Mouse (Mus musculus) embryonic facial prominence, embryonic 14.5 days (tissue): ENCODE measurements around the gene Kdm4a. TPM values are rescaled to one million over a fixed set of nuclear protein-coding genes. Genes with fewer than 3 reads are reported as not detected.
A peak's percentile ranks its signal among the peaks of the same experiment; 100 is the strongest.

Source experiments
- ATAC-seq: fragments of 200-750 bp; cut with Nextera tagmentation; 2 replicates; pipeline ENCODE4 v1.8.0; 2017; ENCODE audit warnings: low read depth, moderate number of reproducible peaks, moderate TSS enrichment
- DNase-seq: peaks from one replicate; pipeline ENCODE4 v3.0.0-alpha.2; 2015; ENCODE audit warnings: low spot score
- H3K27ac ChIP-seq: fragments of 300-500 bp; sonication (generic); replicated peaks from 2 replicates; pipeline ENCODE4 v1.5.1; 2014; ENCODE audit warnings: low read depth, mild to moderate bottlenecking, low read length, moderate library complexity
- H3K27me3 ChIP-seq: fragments of 300-500 bp; sonication (generic); replicated peaks from 2 replicates; pipeline ENCODE4 v1.6.1; 2014; ENCODE audit warnings: low read length; ENCODE audit not compliant: control insufficient read depth, insufficient read depth
- H3K36me3 ChIP-seq: fragments of 300-500 bp; sonication (generic); 2 replicates; pipeline ENCODE4 v1.6.1; 2014; ENCODE audit warnings: low read length, mixed read lengths; ENCODE audit not compliant: control insufficient read depth, insufficient read depth
- H3K4me1 ChIP-seq: fragments of 300-500 bp; sonication (generic); 2 replicates; pipeline ENCODE4 v1.6.1; 2014; ENCODE audit warnings: antibody characterized with exemption, low read length; ENCODE audit not compliant: control insufficient read depth, insufficient read depth
- H3K4me2 ChIP-seq: fragments of 300-500 bp; sonication (generic); 2 replicates; pipeline ENCODE4 v1.6.1; 2014; ENCODE audit warnings: low read depth, mild to moderate bottlenecking, low read length, moderate library complexity, mixed read lengths
- H3K4me3 ChIP-seq: fragments of 300-500 bp; sonication (generic); 2 replicates; pipeline ENCODE4 v1.5.1; 2014; ENCODE audit warnings: low read depth, mild to moderate bottlenecking, low read length
- H3K9ac ChIP-seq: fragments of 300-500 bp; sonication (generic); 2 replicates; pipeline ENCODE4 v1.6.1; 2014; ENCODE audit warnings: low read depth, mild to moderate bottlenecking, low read length, moderate library complexity, mixed read lengths
- H3K9me3 ChIP-seq: fragments of 300-500 bp; sonication (generic); 2 replicates; pipeline ENCODE4 v1.6.1; 2016; ENCODE audit warnings: low read length; ENCODE audit not compliant: control insufficient read depth
- WGBS: fragments of 180-500 bp; shearing (Covaris S2); extraction: QIAGEN DNeasy Blood & Tissue Kit; methylation state at CpG from one replicate; pipeline ENCODE4 v1.1.7; 2014; 5-methylcytosine and 5-hydroxymethylcytosine counted together
- polyA plus RNA-seq: library from polyadenylated mRNA; unstranded; fragments of >200 nt; fragmentation: Nextera tagmentation; extraction: Ambion mirVana; gene quantifications from 2 replicates; pipeline ENCODE4 v1.2.1, GENCODE M21; 2014

Kdm4a gene
- polyA plus RNA-seq, 1 experiment from 2014 or later, result 35.1 TPM

DNA sequence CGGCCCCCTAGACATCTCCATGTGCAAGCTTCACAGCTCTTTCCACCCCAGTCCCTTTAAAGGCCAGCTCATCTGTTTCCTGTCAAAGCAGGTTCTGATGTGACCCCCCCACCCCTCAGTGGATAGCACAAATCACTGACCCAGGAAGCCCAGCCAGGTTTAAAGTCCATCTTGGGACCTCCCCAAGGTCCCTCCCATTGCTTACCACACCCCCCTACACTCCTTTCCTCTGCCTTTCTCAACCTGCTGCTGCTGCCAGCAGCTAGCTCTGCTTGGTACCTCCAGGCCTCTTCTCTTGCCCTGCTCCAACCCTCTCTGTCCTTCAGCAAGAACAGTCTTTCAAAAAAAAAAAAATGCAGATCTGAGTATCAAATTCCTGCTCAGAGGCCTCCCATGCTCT is 35.0 kb upstream of the Kdm4a start:
- no peak for DNase-seq

DNA sequence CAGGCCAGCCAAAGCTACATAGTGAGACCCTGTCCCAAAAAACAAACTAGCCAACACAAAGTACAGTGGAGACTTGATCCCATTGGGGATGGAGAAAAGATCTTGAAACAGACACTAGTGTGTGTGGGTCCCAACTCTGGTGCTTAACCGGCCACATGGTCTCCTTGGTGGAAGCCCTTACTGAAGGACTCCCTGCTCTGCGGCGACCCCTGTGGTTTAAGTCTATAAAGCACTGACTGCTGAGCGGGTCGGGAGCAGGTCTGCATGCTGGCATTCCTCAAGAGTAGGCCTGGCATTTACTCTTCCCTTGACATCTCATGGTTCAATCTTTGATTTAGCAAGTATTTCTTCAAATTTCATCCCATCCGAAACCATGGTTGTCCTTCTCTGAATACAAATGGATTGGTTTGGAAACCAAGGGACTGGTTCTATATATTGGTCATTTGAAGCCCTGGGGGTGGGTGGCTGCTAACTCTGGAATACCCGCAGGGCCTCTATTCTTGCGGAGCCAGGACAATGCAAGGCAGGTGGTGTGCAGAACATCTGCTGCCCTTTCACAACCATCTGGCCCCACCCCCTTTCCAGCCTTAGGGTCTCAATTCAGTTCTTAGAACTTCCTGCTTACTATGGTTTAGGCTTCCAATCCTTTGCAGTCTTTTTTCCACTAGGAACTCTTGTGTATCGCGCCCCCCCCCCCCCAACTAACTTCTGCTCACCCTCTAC is 27.2 kb upstream of the Kdm4a start:
- WGBS, result 59% methylated on average over 8 of the region's 10 CpGs
- Histone ChIP-seq H3K4me3 (no peak overlapping the region), H3K27me3 (no peaks in the 10 kb centered on the region), H3K4me2 (no peak overlapping the region), H3K36me3 (peaks cover 45% of the 10 kb centered on the region), H3K27ac (no peak overlapping the region), H3K9me3 (no peaks in the 10 kb centered on the region), H3K9ac (no peak overlapping the region), H3K4me1 (no peaks in the 10 kb centered on the region)
- DNase-seq, result peak; percentile 22
- no peak for ATAC-seq

More for the DNA sequence above, 35.0 kb upstream of the Kdm4a start:
- ATAC-seq, result no peak
- no peaks in the 10 kb centered on the region for H3K9me3 ChIP-seq
- WGBS, result 85% methylated on average over 1 of the region's 1 CpGs
- no peaks in the 10 kb centered on the region for H3K27me3 ChIP-seq
- H3K4me2 ChIP-seq, result no peak overlapping the region
- H3K4me3 ChIP-seq, result no peak overlapping the region
- no peaks in the 10 kb centered on the region for H3K4me1 ChIP-seq
- no peak overlapping the region for H3K9ac ChIP-seq
- no peak overlapping the region for H3K27ac ChIP-seq
- H3K36me3 ChIP-seq, result peaks cover 99% of the 10 kb centered on the region

DNA sequence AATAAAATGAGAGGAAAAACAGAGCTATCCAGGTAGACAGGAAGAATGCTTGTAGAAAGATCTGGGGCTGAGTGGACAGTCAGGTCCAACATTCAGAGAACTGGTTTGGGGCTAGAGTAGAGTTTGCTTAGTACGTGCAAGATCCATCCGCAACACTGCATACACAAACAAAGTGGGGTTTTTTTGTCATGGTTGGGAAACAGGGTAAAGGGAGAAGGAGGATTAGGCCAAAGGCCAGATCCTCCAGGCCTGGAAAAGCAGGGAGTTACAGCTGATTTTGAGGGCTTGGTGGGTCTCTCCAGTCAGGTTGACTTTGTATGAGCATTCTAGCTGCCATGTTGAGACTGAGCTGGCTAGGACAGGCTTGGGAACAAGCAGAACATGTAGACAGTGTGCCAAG is 26.1 kb upstream of the Kdm4a start:
- peaks cover 33% of the 10 kb centered on the region for H3K36me3 ChIP-seq
- H3K27me3 ChIP-seq, result no peaks in the 10 kb centered on the region
- ATAC-seq (no peak), DNase-seq (no peak)
- no peak overlapping the region for H3K4me3 ChIP-seq
- peak overlapping the region; percentile 13; the same call in 1 of the 2 replicates for H3K27ac ChIP-seq
- no peaks in the 10 kb centered on the region for H3K4me1 ChIP-seq
- no peaks in the 10 kb centered on the region for H3K9me3 ChIP-seq
- 69% methylated on average over 2 of the region's 2 CpGs for WGBS
- H3K4me2 ChIP-seq, result no peak overlapping the region; the same call in 1 of the 2 replicates
- H3K9ac ChIP-seq, result no peak overlapping the region

DNA sequence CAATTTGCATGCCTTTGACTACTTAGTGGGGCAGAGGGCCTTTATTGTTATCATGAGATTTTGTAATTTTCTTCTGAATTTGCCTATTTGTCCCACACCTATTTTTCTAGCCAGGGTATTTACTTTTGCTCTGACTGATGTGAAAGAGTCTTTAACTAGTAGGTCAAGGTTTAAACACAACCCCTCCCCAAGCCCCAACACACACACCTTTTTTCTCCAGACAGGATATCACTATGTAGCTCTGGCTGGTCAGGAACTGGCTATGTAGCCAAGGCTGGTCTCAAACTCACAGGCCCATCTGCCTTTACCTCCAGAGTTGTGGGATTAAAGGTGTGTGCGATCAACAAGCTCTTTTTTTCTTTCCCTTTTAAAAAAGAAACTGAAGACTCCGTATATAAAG is 19.2 kb upstream of the Kdm4a start:
- H3K27me3 ChIP-seq, result no peaks in the 10 kb centered on the region
- DNase-seq (no peak), ATAC-seq (no peak)
- no peak overlapping the region for H3K9ac ChIP-seq
- no peak overlapping the region for H3K4me2 ChIP-seq
- no peaks in the 10 kb centered on the region for H3K4me1 ChIP-seq
- 78% methylated on average over 2 of the region's 2 CpGs for WGBS
- H3K9me3 ChIP-seq, result no peaks in the 10 kb centered on the region
- no peak overlapping the region for H3K27ac ChIP-seq
- no peak overlapping the region for H3K4me3 ChIP-seq
- no peaks in the 10 kb centered on the region for H3K36me3 ChIP-seq

DNA sequence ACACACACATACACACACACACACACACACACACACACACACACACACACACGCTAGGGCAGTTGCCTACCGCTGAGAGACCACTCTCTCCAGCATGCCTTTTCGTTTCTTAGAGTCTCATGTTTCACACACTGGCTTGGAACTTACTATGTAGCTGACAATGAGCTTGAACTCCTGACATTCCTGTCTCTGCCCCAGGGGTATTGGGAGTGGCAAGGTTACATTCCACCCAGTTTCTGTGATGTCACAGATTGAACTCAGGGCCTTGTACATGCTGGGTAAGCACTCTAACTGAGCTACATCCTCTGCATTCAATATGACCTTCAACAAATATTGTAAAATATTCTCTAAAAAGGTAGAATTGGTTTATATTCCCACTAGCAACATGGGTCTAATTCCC is 18.8 kb upstream of the Kdm4a start:
- WGBS, result 20% methylated on average over 3 of the region's 3 CpGs
- Histone ChIP-seq H3K4me2 (no peak overlapping the region), H3K9me3 (no peaks in the 10 kb centered on the region), H3K27me3 (no peaks in the 10 kb centered on the region), H3K36me3 (no peaks in the 10 kb centered on the region), H3K27ac (no peak overlapping the region), H3K9ac (no peak overlapping the region), H3K4me1 (no peaks in the 10 kb centered on the region), H3K4me3 (no peak overlapping the region)
- no peak for ATAC-seq
- peak; percentile 20 for DNase-seq

DNA sequence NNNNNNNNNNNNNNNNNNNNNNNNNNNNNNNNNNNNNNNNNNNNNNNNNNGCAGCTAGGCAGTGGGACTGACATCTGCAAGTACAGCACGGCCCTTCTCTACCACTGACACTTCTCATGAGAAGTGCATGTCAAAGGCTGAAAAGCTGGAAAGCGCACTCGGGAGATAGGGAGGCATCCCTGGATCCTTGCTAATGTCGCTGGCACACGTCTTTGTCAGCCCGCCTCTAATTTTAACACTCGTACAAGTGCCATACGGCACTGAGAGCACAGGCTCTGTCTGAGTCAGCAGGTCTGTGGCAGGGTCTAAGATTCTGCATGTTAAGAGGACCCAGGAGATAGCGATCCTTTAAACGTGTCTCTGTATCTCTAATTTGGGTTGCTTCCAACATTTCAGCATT is 16.3 kb upstream of the Kdm4a start:
- Histone ChIP-seq H3K36me3 (no peaks in the 10 kb centered on the region), H3K27me3 (no peaks in the 10 kb centered on the region), H3K4me3 (no peak overlapping the region), H3K4me1 (no peaks in the 10 kb centered on the region), H3K4me2 (no peak overlapping the region), H3K27ac (no peak overlapping the region), H3K9me3 (no peaks in the 10 kb centered on the region), H3K9ac (no peak overlapping the region)
- WGBS, result 74% methylated on average over 10 of the region's 10 CpGs
- DNase-seq (no peak), ATAC-seq (no peak)

DNA sequence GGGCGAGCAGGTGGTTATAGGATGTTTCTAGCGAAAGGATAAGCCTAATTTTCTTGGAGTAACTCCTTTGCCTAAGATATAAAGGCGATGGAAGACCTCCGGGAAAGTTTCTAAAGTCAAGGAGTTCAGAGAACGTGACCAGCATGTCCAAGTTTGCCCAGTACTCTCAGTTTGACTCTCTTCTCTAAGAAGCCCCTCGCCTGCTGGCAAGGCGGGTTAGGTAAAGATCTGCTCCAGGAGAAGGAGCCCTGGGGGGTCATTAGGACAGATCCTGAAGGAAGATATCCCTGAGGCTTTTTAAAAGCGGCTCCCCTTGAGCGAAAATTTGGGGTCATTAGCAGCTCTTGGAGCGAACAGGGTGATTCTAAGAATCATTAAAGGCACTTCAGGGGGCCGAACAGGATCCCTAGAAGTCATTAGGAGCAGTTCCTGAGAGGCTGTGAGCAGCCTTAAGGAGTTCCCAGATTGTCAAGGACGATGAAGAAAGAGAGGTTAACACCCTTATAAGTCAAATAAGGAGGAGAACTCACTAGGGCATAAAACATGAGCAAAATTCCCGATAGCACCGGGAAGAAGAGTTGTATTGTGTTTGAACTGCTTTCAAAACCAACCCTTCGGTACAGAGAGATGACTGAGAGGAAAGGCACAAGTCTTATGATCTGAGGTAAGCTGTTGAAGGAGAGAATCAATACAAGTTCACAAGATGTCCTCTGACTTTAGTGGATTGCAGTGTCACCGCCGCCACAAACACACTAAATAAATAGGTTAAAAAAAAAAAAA is 648 bp upstream of the Kdm4a start:
- H3K27me3 ChIP-seq, result no peaks in the 10 kb centered on the region
- peak overlapping the region; percentile 88 for H3K27ac ChIP-seq
- DNase-seq (no peak), ATAC-seq (no peak)
- peaks cover 19% of the 10 kb centered on the region for H3K36me3 ChIP-seq
- peak overlapping the region; percentile 77 for H3K4me3 ChIP-seq
- WGBS, result 17% methylated on average over 17 of the region's 17 CpGs
- H3K4me2 ChIP-seq, result peak overlapping the region; percentile 72
- no peaks in the 10 kb centered on the region for H3K9me3 ChIP-seq
- H3K4me1 ChIP-seq, result peaks cover 6% of the 10 kb centered on the region; the same call in 1 of the 2 replicates
- peak overlapping the region; percentile 73 for H3K9ac ChIP-seq

DNA sequence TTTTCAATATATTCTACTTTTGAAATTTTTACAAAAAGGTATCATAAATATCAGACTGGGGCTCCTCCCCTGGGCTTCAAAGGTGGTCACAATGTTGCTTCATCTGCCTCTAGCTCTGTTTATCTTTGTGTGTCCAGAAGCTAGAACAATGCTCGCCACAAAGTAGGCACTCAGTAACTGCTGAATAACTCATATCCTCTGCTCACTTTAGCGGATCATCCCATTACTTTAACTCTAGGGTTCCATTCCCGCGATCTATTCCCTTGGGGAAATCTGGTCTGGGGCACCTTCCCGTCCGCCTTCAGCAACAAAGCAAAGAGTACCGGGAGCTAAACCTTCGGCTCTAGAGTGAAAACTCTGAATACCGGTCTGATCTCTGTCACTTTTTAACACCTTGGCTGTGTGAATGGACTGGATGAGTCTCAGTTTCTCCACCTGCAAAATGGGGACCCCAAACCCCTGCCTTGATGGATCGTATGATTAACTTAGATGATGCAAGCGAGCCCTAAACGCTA is 834 bp downstream of the Kdm4a start:
- Histone ChIP-seq H3K9ac (peak overlapping the region; percentile 73), H3K36me3 (peaks cover 34% of the 10 kb centered on the region), H3K27ac (peak overlapping the region; percentile 93; the same call in 1 of the 2 replicates), H3K27me3 (no peaks in the 10 kb centered on the region), H3K4me2 (peak overlapping the region; percentile 72), H3K9me3 (no peaks in the 10 kb centered on the region), H3K4me3 (peak overlapping the region; percentile 77), H3K4me1 (peaks cover 6% of the 10 kb centered on the region; the same call in 1 of the 2 replicates)
- DNase-seq (peak; percentile 17), ATAC-seq (no peak)
- 1% methylated on average over 12 of the region's 12 CpGs for WGBS
